Mouse (Mus musculus) embryonic facial prominence, embryonic 11.5 days (tissue): ENCODE results near the gene Ak5. TPM values are rescaled to one million over a fixed set of nuclear protein-coding genes. Genes with fewer than 3 reads are reported as not detected.

Experiments
- ATAC-seq: fragments of 200-750 bp; cut with Nextera tagmentation; replicated peaks from 2 replicates; pipeline ENCODE4 v1.8.0; 2017; ENCODE audit warnings: low read depth; ENCODE audit not compliant: insufficient number of reproducible peaks, low FRiP score, low TSS enrichment
- DNase-seq: peaks from one replicate; pipeline ENCODE4 v3.0.0-alpha.2; 2015; ENCODE audit warnings: low spot score
- H3K27ac ChIP-seq: fragments of 300-500 bp; sonication (generic); replicated peaks from 2 replicates; pipeline ENCODE4 v1.5.1; 2014; ENCODE audit warnings: mild to moderate bottlenecking, low read depth, low read length, control low read depth
- H3K27me3 ChIP-seq: fragments of 300-500 bp; sonication (generic); 2 replicates; pipeline ENCODE4 v1.6.1; 2014; ENCODE audit warnings: mild to moderate bottlenecking, low read length, moderate library complexity, mixed read lengths; ENCODE audit not compliant: control insufficient read depth, insufficient read depth
- H3K36me3 ChIP-seq: fragments of 300-500 bp; sonication (generic); replicated peaks from 2 replicates; pipeline ENCODE4 v1.6.1; 2014; ENCODE audit warnings: low read depth, mild to moderate bottlenecking, low read length, moderate library complexity, mixed read lengths; ENCODE audit not compliant: control insufficient read depth, insufficient read depth
- H3K4me1 ChIP-seq: fragments of 300-500 bp; sonication (generic); 2 replicates; pipeline ENCODE4 v1.6.1; 2014; ENCODE audit warnings: low read length, mixed read lengths; ENCODE audit not compliant: control insufficient read depth, insufficient read depth
- H3K4me2 ChIP-seq: fragments of 300-500 bp; sonication (generic); 2 replicates; pipeline ENCODE4 v1.6.1; 2014; ENCODE audit warnings: low read depth, mild to moderate bottlenecking, control low read depth, low read length, moderate library complexity
- H3K4me3 ChIP-seq: fragments of 300-500 bp; sonication (generic); 2 replicates; pipeline ENCODE4 v1.5.1; 2014; ENCODE audit warnings: low read depth, low read length, control low read depth
- H3K9ac ChIP-seq: fragments of 300-500 bp; sonication (generic); replicated peaks from 2 replicates; pipeline ENCODE4 v1.6.1; 2014; ENCODE audit warnings: mild to moderate bottlenecking, control low read depth, low read length
- H3K9me3 ChIP-seq: fragments of 300-500 bp; sonication (generic); replicated peaks from 2 replicates; pipeline ENCODE4 v1.6.1; 2016; ENCODE audit warnings: mild to moderate bottlenecking, low read length, inconsistent platforms, mixed read lengths; ENCODE audit not compliant: control insufficient read depth
- WGBS: fragments of 180-500 bp; shearing (Covaris S2); extraction: QIAGEN DNeasy Blood & Tissue Kit; methylation state at CpG from one replicate; pipeline ENCODE4 v1.1.7; 2014; 5-methylcytosine and 5-hydroxymethylcytosine counted together
- polyA plus RNA-seq: library from polyadenylated mRNA; unstranded; fragments of >200 nt; fragmentation: Nextera tagmentation; extraction: Ambion mirVana; gene quantifications from 2 replicates; pipeline ENCODE4 v1.2.1, GENCODE M21; 2014

Gene Ak5
- polyA plus RNA-seq, 1 experiment from 2014 or later, result 0.63 TPM

- Histone ChIP-seq H3K27ac (no peak overlapping the region), H3K4me3 (no peak overlapping the region), H3K36me3 (no peaks in the 10 kb centered on the region), H3K9ac (no peak overlapping the region), H3K27me3 (no peaks in the 10 kb centered on the region), H3K4me1 (no peaks in the 10 kb centered on the region), H3K9me3 (no peaks in the 10 kb centered on the region), H3K4me2 (no peak overlapping the region)
- no peak for ATAC-seq
- 84% methylated on average over 2 of the region's 2 CpGs for WGBS
- no peak for DNase-seq
Observed at GRCm38 (mm10) chr3:152498968-152499696, 169.0 kb downstream of the Ak5 start.

- no peaks in the 10 kb centered on the region for H3K27me3 ChIP-seq
- H3K4me2 ChIP-seq, result no peak overlapping the region
- H3K9ac ChIP-seq, result no peak overlapping the region
- ATAC-seq, result no peak
- 81% methylated on average over 2 of the region's 2 CpGs for WGBS
- no peak overlapping the region for H3K27ac ChIP-seq
- no peak for DNase-seq
- H3K4me3 ChIP-seq, result no peak overlapping the region
- H3K4me1 ChIP-seq, result no peaks in the 10 kb centered on the region
- H3K9me3 ChIP-seq, result no peaks in the 10 kb centered on the region
- H3K36me3 ChIP-seq, result no peaks in the 10 kb centered on the region
Observed at GRCm38 (mm10) chr3:152497842-152498241, 170.3 kb downstream of the Ak5 start.

- H3K4me1 ChIP-seq, result no peaks in the 10 kb centered on the region
- H3K4me2 ChIP-seq, result no peak overlapping the region
- no peaks in the 10 kb centered on the region for H3K27me3 ChIP-seq
- no peaks in the 10 kb centered on the region for H3K9me3 ChIP-seq
- no peak for DNase-seq
- WGBS, result 62% methylated on average over 7 of the region's 7 CpGs
- H3K4me3 ChIP-seq, result no peak overlapping the region
- no peak overlapping the region for H3K9ac ChIP-seq
- no peak for ATAC-seq
- H3K27ac ChIP-seq, result no peak overlapping the region
- no peaks in the 10 kb centered on the region for H3K36me3 ChIP-seq
Observed at GRCm38 (mm10) chr3:152497084-152497483, 171.1 kb downstream of the Ak5 start.

GRCm38 (mm10) chr3:152495415-152495898 lies 172.7 kb downstream of the Ak5 start:
- Histone ChIP-seq H3K27ac (no peak overlapping the region), H3K9me3 (no peaks in the 10 kb centered on the region), H3K9ac (no peak overlapping the region), H3K4me2 (no peak overlapping the region), H3K4me1 (no peaks in the 10 kb centered on the region), H3K4me3 (no peak overlapping the region), H3K27me3 (no peaks in the 10 kb centered on the region), H3K36me3 (no peaks in the 10 kb centered on the region)
- DNase-seq, result no peak
- no peak for ATAC-seq
- WGBS, result 76% methylated on average over 8 of the region's 8 CpGs

- no peak for ATAC-seq
- Histone ChIP-seq H3K9ac (no peak overlapping the region), H3K36me3 (no peaks in the 10 kb centered on the region), H3K4me2 (no peak overlapping the region), H3K9me3 (no peaks in the 10 kb centered on the region), H3K4me3 (no peak overlapping the region), H3K4me1 (no peaks in the 10 kb centered on the region), H3K27ac (no peak overlapping the region), H3K27me3 (no peaks in the 10 kb centered on the region)
- DNase-seq, result no peak
- 60% methylated on average over 12 of the region's 12 CpGs for WGBS
Observed at GRCm38 (mm10) chr3:152494667-152495360, 173.3 kb downstream of the Ak5 start.

GRCm38 (mm10) chr3:152493813-152494212 lies 174.3 kb downstream of the Ak5 start:
- Histone ChIP-seq H3K4me2 (no peak overlapping the region), H3K4me1 (no peaks in the 10 kb centered on the region), H3K4me3 (no peak overlapping the region), H3K36me3 (no peaks in the 10 kb centered on the region), H3K9ac (no peak overlapping the region), H3K27me3 (no peaks in the 10 kb centered on the region), H3K27ac (no peak overlapping the region), H3K9me3 (no peaks in the 10 kb centered on the region)
- 79% methylated on average over 2 of the region's 2 CpGs for WGBS
- ATAC-seq (no peak), DNase-seq (no peak)

GRCm38 (mm10) chr3:152492241-152492640 lies 175.9 kb downstream of the Ak5 start:
- no peak for DNase-seq
- Histone ChIP-seq H3K27ac (no peak overlapping the region), H3K4me1 (no peaks in the 10 kb centered on the region), H3K27me3 (no peaks in the 10 kb centered on the region), H3K9me3 (no peaks in the 10 kb centered on the region), H3K9ac (no peak overlapping the region), H3K4me3 (no peak overlapping the region), H3K36me3 (no peaks in the 10 kb centered on the region), H3K4me2 (no peak overlapping the region)
- 85% methylated on average over 6 of the region's 6 CpGs for WGBS
- no peak for ATAC-seq

GRCm38 (mm10) chr3:152490423-152490822 lies 177.7 kb downstream of the Ak5 start:
- no peak overlapping the region for H3K4me2 ChIP-seq
- no peak for ATAC-seq
- H3K27ac ChIP-seq, result no peak overlapping the region
- H3K9me3 ChIP-seq, result no peaks in the 10 kb centered on the region
- H3K4me1 ChIP-seq, result no peaks in the 10 kb centered on the region
- 83% methylated on average over 5 of the region's 5 CpGs for WGBS
- no peak overlapping the region for H3K9ac ChIP-seq
- no peak for DNase-seq
- H3K4me3 ChIP-seq, result no peak overlapping the region
- no peaks in the 10 kb centered on the region for H3K27me3 ChIP-seq
- no peaks in the 10 kb centered on the region for H3K36me3 ChIP-seq
